Mouse (Mus musculus) brain, embryonic 14.5 days (tissue): ENCODE results near the gene Sec24d.

ENCODE experiments used
- CTCF ChIP-seq: fragments of 200-500 bp; IDR thresholded peaks from 2 replicates; pipeline ENCODE4 v1.5.1; 2012; ENCODE audit warnings: inconsistent platforms, mild to moderate bottlenecking, moderate library complexity, borderline replicate concordance; ENCODE audit not compliant: insufficient read depth, insufficient read length; ENCODE audit errors: extremely low read depth
- POLR2A ChIP-seq: fragments of 200-500 bp; IDR thresholded peaks from 2 replicates; pipeline ENCODE4 v1.6.1; 2012; ENCODE audit warnings: mild to moderate bottlenecking, inconsistent platforms, borderline replicate concordance; ENCODE audit not compliant: poor library complexity, insufficient read depth, insufficient read length, severe bottlenecking; ENCODE audit errors: extremely low read depth

- TF ChIP-seq CTCF (no peak), POLR2A (no peak)
These were observed 81.0 kb downstream of the Sec24d start for GRCm38 (mm10) chr3:123348080-123348802.
